Mouse (Mus musculus): ENCODE measurements around the gene Ppp1r27.
"Not testable (repeated sequence)": the region's sequence is repeated elsewhere in the genome, so short reads cannot be mapped to it uniquely, and the experiment has no call there.

Gene Ppp1r27

DNA sequence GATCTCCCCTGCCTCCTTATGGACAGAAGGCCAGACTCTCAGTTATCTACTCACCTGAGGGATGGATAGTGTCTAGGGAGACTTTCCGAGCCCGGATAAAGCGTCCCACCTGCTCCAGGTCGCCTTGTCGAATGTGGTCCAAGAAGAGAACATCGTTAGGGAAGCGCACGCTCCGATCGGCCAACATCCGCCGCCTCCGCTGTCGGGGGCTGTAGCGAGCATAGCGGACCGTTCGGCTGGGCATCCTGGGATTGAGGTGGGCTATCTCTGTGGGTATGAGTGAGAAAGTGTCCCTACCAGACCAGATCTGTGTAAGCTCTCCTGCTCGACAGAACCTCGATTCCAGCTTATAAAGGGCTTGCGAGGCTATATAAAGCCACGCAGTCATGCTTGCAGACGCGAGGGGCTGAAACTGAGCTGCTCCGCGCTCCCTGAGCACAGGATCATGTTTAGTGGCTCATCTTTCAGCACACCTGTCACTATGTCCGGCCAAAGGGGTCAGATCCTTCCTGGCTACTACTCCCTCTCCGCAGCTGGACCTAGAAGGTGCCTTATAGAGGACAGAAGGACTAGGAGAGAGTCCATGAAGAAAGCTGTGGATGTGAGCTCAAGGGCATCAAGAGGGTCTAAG, at the start of gene Ppp1r27:
Gene Ppp1r27, minus strand, starts transcription at position 323 of the 631 bp plus-strand sequence.
- DNase-seq (ENCODE audit: extremely low spot score, low spot score) = no peak

DNA sequence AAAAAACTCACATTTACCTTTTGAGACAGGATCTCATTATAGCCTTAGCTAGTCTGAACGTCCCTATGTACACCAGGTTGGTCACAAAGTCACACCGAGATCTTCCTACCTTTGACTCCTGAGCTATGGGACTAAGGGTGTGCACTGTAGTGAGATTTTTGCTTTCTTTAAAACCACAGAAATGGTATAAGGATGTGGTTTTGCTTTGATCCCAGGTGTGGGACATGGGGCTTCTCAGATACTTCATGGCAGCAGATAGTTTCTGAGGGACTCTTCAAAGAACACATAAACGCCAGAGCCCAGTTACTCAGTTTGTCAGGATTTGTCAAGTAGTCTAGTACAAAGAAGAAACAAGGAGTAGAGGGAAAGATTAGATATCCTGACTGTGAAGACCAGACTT, 49.8 kb upstream of the Ppp1r27 start:
- DNase-seq (ENCODE audit: extremely low spot score, low spot score) = no peak

DNA sequence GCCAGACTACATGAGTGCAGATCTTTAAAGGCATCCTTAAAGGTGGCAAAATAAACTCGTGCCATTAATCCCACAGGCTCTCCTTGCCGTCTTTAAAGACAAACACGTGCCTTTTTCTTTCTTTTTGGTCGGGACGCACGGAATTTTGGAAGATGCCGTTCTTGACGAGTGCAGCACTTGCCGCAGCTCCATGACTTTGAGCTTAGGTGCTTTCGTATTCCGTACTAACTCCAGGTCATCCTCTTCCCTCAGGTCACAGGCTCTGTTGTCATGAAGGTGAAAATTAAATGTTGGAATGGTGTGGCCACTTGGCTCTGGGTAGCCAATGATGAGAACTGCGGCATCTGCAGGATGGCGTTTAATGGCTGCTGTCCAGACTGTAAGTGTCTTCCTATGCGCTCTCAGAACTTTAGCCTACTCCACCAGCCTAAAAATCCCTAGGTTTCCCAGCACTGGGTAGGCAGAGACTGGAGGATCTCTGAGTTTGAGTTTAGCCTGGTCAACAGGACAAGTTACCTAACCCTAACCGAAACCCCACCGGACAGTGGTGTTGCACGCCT, 48.1 kb upstream of the Ppp1r27 start:
- no peak for DNase-seq (ENCODE audit: extremely low spot score, low spot score)

DNA sequence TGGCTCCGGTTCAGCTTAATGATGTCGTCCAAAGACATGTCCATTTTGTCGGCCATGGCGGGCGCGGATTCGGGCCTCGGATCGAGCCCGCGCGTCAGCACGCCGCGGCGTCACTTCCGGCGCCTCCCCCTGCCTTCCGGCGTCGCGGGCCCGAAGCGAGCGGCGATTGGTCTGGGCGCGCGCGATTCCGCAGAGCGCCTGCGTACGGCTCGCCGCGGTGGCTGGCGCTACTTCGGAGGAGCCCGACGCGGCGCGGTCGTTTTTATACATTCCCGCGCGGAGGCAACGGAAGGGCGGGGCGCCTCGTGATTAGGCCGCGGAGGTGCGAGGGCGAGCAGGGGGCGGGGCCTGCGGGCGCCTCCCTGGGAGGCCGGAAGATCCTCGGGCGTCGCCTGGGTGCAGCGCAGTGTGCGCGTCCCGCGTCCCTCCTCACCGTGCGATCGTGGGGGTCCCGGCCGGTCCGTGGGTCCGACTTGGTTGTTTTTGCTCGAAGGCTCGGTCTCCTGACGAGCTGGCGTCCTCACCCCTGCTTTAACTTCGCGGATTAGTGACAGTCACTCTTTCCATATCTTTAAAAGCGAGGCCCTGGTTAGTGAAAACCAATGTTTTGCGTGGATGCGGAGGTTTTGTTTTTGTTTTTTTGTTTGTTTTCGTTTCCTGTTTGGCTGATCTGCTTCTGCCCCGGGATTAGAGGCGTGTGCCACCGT, 47.5 kb upstream of the Ppp1r27 start, which contains the start of the genes Alyref and Anapc11:
Gene Alyref, minus strand, starts transcription at position 83 of the 707 bp plus-strand sequence.
Gene Anapc11, plus strand, starts transcription at position 139 of the 707 bp plus-strand sequence.
- peak; percentile 92 for DNase-seq (ENCODE audit: extremely low spot score, low spot score)

DNA sequence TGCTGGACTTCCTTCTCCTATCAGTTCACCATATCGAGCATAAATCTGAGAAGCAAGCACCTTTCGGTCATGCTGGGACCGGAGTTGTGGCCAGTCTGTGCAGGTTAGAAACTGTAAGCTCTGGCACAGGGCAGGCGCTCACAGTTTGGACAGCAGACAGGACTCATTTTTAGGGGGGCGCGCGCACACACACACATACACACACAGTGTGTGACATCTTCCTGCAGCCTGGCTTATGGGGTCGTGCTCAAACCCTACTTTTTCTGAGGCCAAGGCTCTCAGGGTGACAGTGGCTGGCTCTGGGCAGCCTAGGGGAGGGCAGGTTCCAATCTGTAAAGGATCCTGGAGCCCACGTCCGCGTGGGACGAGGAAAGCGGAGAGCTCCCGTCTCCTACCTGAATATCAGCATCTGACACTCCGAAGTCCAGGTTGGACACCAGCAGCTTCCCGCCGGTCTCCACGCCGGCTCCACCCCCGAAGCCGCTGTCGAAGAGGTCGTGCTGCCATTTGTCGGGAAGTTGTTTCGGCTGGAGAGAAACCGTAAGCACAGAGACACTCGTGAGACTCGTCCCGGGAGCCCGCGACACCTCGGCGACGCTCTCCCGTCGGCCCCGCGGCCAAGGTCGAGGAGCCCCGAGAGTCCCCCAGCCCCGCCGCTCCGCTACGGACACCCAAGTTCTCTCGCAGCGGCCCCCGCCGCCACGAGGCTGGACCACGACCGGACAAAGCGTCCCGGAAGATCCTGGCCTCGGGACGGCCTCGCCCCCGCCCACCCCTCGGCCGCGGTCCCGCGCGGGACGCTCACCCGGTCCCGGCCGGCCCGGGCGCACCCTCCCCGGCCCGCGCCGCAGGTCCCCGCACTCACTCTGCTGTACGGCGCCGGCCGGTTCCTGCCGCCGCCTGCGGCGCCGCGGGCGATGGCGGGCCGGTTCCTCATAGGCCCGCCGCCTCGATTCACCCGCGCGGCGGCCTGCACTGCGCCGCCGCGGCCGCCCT, 46.6 kb upstream of the Ppp1r27 start:
- no peak for DNase-seq (ENCODE audit: extremely low spot score, low spot score)

DNA sequence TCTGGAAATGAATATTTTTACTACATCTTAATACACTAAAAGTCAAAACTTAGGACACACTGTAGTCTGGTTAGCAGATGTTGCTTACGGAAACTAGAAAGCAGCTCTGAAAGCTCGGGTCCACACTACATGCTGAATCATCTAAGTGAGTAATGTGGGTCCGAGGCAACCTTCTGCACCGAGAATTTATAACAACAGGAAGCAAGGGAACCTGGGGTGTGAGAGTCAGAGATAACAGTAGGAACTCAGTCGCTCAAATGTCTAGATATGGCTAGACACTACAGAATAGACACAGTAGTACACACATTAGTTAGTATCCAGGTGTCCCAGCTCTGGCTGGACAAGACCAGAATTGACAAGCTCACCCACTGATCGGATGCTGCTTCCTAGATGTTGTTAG, 37.6 kb upstream of the Ppp1r27 start:
- DNase-seq (ENCODE audit: extremely low spot score, low spot score) = no peak

DNA sequence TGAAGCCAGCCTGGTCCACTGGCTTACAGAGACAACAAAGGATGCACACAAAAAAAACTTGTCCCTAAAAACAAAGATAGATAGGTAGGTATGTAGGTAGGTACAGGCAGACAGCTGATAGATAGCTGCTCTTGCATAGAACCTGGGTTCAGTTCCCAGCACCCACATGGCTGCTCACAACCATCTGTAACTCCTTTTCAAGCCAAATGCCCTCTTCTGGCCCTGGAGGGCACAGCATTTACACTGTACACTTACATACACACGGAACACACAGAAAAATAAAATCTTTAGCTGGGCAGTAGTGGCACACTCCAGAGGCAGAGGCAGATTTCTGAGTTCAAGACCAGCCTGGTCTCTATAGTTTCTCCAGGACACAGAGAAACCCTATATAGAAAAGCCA, 33.0 kb upstream of the Ppp1r27 start:
- no peak for DNase-seq (ENCODE audit: extremely low spot score, low spot score)

DNA sequence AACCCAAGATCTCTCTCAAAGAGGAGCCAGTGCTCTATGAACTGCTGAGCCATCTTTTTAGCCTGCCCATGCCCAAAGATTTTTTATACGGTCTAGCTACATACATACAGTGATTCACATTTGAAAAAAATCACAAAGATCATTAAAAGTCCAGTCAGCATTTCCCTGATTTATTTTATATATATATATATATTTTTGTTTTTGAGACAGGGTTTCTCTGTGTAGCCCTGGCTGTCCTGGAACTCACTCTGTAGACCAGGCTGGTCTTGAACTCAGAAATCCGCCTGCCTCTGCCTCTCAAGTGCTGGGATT, 32.0 kb upstream of the Ppp1r27 start:
- not testable (repeated sequence) for DNase-seq (ENCODE audit: extremely low spot score, low spot score)

DNA sequence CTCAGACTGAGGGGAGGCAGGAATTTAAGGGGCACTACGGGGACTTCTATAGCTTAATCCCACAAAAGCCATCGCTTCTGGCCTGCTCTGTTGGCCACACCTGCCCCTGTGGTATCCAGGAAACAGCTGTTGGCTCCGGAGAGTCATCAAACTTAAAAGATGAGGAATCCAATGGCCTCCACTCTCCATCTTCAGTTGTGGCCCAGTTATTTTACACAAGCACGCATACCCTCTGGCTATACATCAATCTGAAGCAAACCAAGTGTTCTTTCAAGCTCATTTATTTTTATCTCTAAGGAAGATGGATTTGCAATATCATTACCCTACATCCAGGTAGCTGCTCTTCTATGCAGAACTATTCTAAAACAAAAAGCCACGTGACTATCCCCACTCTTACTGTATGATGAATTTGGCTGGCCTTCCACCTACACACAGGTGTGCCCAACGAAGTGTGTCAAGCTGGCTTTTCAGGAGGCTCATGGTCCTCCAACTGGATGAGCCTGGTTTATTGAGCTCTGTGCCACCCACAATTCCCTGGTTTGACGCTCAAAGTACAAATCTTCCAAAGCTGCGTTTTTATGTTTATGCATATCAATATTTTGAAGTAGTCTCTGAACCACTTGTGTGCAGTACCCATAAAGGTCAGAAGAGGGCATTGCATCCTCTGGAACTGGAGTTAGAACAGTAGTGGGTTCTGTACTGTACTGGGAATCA, 31.5 kb upstream of the Ppp1r27 start:
- DNase-seq (ENCODE audit: extremely low spot score, low spot score) = no peak

DNA sequence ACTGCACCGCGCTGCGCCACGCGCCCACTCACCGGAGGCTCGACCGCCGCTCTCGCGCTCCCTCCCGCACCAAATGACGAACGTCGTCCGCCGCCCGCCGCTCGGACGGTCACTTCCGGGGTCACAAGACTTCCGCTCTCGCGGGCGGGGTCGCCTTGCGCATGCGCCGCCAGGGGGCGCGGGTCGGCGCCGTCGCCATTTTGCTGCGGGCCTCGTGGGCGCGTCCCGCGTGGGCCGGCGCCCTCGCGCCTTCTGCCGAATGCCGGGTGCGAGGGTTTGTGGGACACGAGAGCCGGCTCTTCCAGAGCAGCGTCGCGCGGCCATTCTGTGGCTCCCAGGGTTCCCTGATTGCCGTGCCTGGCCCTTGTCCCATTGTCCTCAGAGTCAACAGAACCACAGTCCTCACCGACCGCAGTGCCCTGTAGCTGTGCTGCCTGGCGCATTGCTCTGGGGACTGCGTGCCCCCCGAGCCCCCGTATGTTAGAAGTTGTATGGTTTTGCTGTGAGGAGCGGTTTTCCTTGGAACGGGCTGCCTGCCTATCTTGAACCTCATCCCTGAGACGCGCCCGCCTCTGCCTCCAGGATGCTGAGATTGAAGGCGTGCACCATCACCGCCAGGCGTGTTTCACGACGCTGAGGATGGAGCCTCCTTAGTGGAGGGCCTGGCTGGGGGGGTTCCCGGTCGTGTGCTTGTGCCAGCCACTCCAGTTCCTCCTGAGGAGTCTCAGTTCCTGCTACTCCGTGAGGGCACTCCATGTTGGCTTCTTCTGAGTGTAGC, 30.7 kb upstream of the Ppp1r27 start, which contains the start of gene Arhgdia:
Gene Arhgdia, minus strand, starts transcription at position 135 of the 778 bp plus-strand sequence.
- peak; percentile 91 for DNase-seq (ENCODE audit: extremely low spot score, low spot score)

DNA sequence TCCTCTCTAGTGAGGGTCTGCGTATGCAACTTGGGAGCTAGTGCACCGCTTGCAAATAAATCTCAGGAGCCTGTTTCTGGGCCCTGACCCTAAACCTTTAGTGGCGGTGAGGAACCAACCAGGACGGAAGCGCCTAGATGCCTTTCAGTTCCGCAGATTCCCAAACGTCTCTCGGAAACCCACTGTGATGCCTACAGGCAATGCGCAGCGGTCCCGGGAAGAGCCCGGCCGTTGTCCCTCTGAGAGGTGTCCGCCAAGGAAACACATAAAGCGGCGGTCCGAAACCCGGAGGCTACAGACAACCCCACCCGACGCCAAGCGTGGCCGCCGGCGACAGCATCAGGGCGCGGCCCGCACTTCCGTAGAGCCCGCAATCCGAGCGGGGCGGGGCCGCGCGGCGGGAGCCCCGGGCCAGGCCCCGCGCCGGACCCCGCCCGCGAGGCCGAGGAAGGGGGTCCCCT, 30.0 kb upstream of the Ppp1r27 start:
- DNase-seq (ENCODE audit: extremely low spot score, low spot score) = peak; percentile 59

DNA sequence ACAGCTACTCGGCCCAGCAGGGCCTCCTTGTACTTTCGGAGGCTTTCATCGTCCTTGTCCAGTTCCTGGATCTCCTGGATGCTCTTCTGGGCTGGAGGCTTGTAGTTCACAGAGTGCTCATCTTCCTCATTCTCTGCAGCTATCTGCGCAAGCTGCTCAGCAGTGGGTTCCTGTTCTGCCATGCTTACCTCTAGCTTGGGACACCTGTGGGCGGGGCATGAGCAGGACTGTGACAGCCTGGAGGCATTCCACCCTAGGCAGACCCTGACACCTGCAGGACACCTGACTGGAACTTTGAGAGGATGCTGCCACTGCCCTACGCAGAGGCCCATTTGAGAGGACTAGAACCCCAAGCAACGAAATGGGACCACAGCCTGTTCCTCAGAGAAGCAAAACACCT, 29.3 kb upstream of the Ppp1r27 start:
- DNase-seq (ENCODE audit: extremely low spot score, low spot score) = no peak

DNA sequence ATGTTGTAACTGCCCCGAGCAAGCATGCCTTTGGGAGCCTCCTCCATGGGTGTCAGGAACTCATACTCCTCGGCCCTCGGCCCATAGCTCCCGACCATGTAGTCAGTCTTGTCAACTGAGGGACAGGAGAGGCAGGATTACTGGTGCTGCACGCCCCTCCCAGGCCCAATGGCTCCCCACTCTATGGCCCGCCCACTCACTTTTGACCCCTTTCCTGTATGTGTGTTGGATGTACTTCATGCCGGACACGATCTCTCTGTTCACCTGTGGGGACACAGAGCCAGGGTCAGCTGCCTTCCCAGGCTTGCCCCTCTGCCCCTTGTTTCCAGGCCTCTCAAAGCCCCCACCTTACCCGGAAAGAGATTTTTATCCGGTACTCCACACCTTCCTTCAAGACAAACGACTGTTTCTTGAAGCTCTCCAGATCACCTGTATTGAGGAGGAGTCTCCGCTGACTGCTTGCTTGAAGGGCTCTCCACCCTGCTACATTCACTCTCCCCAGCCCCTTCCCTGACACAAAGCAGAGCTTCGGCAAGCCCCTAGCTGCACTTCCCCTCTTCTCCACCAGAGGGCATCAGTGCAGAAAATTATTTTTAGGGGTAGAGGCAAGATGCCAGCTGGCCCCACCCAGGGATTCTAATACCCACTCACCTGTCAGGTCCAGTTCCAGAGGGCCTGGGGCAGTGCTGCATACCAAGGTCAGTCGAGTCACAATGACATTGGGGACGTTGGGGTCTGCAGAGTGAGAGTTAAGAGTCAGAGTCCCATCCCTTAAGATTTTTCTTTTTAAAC, 28.6 kb upstream of the Ppp1r27 start:
- DNase-seq (ENCODE audit: extremely low spot score, low spot score) = peak; percentile 93

DNA sequence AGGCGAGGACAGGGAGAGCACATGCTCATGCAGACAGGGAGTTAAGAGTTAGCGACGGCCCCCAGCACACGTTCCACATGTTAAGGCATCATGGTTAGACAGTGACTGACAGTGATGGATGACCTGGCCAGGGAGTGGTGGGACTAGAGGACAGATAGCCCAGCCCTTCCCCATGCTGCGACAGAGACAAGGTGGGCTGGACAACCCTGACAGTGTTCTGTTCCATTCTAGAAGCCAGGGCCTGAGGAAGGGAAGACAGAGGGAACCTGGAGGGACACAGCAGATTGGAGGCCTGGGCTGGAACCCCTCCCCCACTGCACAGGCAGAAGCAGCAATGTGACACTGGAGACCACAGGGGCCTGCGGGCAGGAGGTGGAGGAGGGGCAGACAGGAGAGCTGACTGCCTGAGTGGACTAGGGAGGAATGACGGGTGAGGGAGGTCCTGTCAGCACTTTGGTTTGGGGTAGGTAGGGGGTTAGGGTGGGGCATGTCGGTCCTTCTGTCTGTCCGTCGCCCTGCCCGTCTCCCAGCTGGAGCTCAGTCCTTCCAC, 27.8 kb upstream of the Ppp1r27 start:
- DNase-seq (ENCODE audit: extremely low spot score, low spot score) = no peak

DNA sequence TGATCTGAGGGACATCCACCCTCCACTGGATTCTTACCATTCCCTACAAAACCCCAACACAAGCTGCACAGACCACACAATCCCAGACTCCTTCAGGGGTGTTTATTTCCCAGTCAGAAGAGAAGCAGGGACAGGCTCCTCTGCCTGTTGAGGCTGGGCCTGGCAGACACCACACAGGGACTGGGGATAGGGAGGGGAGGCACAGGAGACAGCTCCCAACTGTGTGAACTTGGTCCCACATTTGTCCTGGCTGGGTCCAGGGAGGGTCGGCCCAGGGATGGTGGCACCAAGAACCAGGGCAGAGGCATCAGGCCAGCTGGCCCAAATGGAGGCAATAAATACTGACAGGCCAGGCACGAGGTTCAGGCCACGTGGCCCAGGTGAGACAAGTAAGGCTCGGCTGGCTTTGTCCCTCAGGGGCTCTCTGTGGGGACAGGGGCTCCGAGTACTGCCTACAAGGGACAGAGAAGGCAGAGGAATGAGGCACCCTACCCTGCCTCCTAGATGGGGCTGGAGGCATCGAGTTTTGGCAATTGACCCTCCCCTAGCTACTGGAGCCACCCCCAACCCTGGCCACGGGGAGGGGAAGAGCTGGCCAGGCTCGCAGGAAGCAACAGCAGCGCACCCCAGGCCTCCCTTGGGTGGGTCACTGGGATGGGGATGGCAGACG, 27.2 kb upstream of the Ppp1r27 start:
- no peak for DNase-seq (ENCODE audit: extremely low spot score, low spot score)

DNA sequence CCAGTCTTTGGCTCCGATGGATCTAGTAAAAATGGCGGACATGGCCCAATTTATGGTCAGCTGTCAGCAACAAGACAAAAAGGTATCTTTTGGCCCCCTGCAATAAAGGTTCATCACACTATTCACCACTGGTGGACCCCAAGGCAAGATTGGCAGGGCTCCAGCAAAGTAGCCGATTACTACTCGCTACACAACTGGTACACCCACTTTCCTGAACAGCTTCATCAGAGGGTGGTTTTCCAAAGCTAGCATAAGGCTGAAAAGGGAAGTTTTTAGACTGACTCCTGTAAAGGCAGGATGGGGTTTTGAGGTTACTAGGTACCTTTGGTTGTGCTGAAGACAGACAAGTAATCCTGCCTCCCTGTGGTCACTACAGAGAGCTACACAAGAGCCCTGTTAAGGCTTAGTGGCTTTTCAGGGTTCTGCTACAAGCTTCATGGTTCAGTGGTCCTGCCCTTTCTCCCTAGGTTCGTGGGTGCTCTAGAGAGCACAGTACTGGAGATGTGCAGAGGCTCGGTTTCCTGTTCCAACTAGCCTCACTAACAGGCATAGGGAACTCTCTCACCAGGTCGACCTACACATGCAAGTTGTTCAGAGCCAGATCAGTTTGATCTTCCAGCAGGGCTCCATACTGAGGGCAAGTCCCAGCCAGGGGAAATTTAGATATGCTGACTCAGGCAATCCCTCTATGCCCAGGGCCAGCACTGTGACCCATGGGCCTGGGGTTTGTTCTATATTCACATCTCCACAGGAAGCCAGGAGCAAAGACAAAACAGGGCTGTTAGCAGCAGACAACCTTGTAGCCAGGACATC, 26.5 kb upstream of the Ppp1r27 start:
- no peak for DNase-seq (ENCODE audit: extremely low spot score, low spot score)

DNA sequence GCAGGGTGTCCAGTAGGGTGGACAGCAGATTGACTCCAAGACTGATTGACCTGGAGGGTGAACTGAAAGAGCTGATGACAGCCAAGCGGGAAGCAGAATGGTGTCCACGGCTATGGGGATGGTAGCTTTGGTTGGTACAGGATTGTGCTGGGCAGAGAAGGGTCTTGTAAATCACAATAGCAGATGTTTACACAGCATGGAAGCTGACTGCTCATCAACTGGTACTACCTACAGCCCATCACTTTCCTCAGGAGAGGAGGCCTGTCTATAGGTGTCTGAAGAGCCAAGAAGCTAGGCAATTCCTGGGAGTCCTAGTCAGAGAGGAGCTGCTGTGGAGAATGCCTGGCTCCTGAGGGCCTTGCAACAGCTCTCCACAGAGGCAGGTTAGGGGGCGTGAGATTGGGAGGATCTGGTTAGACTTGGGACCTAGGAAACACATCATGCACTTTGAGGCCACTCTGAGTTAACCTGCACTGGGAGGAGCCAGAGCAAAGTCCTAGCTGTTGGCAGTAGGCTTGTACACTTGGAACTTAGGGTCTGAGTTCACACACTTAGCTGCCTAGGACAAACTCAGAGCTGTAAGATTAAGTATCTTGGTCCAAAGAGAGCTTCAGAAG, 25.5 kb upstream of the Ppp1r27 start:
- peak; percentile 15 for DNase-seq (ENCODE audit: extremely low spot score, low spot score)
